Mouse (Mus musculus) thymus, postnatal 4 days (tissue): Measurements from ENCODE around the gene Lcmt2.

Experiments used
- DNase-seq: peaks from one replicate; pipeline ENCODE4 v3.0.0; 2021

Lcmt2 gene

GRCm38 (mm10) chr2:121109695-121110094, 30.8 kb downstream of the Lcmt2 start, which contains the start of gene Tgm7:
TSS of gene Tgm7 (minus strand) at chr2:121109795.
- no peak for DNase-seq

GRCm38 (mm10) chr2:121105940-121106339, 34.5 kb downstream of the Lcmt2 start:
- DNase-seq, result no peak

GRCm38 (mm10) chr2:121102051-121102450, 38.4 kb downstream of the Lcmt2 start:
- peak; percentile 79 for DNase-seq

GRCm38 (mm10) chr2:121089751-121090150, 50.7 kb downstream of the Lcmt2 start:
- DNase-seq, result no peak

GRCm38 (mm10) chr2:121088507-121088906, 51.9 kb downstream of the Lcmt2 start:
- no peak for DNase-seq

GRCm38 (mm10) chr2:121085480-121086185, 54.8 kb downstream of the Lcmt2 start, which contains the start of gene Tgm5:
TSS of gene Tgm5 (minus strand) at chr2:121085841.
- DNase-seq, result no peak

GRCm38 (mm10) chr2:121082626-121083025, 57.8 kb downstream of the Lcmt2 start:
- no peak for DNase-seq
